Mouse (Mus musculus): ENCODE results near the gene Mef2a.

DNA sequence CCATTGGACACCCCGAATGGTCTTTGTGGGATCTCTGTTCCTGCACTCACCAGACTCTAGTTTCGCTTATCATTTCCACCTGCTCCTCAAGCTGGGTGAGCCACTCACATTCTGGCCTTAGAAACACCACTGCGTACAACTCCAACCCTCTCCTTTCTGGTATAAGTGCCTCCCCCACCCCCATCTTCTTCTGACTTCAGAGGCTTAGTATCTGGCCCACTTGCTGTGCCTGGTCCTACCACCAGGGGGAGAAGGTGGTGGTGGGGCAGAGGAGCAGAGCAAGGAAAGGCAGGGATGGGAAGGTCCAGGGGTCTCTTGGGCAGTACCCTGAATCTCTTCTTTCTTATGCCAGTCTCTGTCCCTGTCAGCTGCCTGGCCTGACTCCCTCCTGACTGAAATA, 155.6 kb downstream of the Mef2a start:
- TF ChIP-seq CTCF (IDR thresholded peaks at IDR 0.05; ENCODE audit: borderline replicate concordance, insufficient read depth, low read length) (peak; percentile 87), POLR2A (IDR thresholded peaks at IDR 0.05; ENCODE audit: low read depth, low read length) (no peak)

Data from embryonic fibroblast, embryonic 13.5 days (primary cell).